Mouse (Mus musculus): ENCODE measurements around the gene Nop14.

GRCm38 (mm10) chr5:34634746-34635400 lies 25.1 kb downstream of the Nop14 start:
- TF ChIP-seq CTCF (IDR thresholded peaks at IDR 0.05; ENCODE audit: extremely low read depth, insufficient read depth, low read length) (no peak), POLR2A (IDR thresholded peaks at IDR 0.05; ENCODE audit: extremely low read depth, insufficient read depth, low read length) (no peak)
